Mouse (Mus musculus) gonadal fat pad, adult 2 months (tissue): ENCODE results near the gene Fgr. TPM values are rescaled to one million over a fixed set of nuclear protein-coding genes. Genes with fewer than 3 reads are reported as not detected.
"Not testable (repeated sequence)": the region's sequence is repeated elsewhere in the genome, so short reads cannot be mapped to it uniquely, and the experiment has no call there.

Experiments used
- DNase-seq: peaks from one replicate; pipeline ENCODE4 v3.0.0-alpha.2; 2012; ENCODE audit warnings: low read depth
- polyA plus RNA-seq: library from polyadenylated mRNA; depleted of rRNA; stranded (reverse); fragments of >200 nt; gene quantifications from 2 replicates; pipeline ENCODE4 v1.2.3, GENCODE M21; 2012; rRNA removed

Fgr gene
- 3.2 and 3.3 TPM in 2 replicates for polyA plus RNA-seq

- no peak for DNase-seq
Measured at GRCm38 (mm10) chr4:132973814-132974398, at the start of gene Fgr. Fgr (plus strand) TSS chr4:132974095.

- DNase-seq, result not testable (repeated sequence)
Measured at GRCm38 (mm10) chr4:132926520-132926919, 47.4 kb upstream of the Fgr start.

DNA sequence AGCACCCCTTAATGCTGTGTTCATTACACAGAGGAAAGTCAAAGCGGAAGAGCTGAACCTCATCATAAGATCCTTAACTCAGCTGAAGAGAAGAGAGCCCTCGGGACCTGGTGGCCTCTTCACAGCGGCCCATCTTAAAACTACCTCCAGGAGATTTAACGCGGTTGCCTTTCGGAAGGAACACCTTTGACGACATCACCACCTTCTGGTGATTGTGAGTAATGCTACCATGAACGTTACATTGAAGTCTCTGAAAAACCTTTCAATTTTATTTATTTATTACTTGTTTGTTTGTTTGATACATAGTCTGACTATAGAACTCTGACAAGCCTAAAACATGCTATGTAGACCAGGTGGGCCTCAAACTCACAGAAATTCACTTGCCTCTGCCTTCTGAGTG is 43.1 kb upstream of the Fgr start:
- DNase-seq, result no peak

DNA sequence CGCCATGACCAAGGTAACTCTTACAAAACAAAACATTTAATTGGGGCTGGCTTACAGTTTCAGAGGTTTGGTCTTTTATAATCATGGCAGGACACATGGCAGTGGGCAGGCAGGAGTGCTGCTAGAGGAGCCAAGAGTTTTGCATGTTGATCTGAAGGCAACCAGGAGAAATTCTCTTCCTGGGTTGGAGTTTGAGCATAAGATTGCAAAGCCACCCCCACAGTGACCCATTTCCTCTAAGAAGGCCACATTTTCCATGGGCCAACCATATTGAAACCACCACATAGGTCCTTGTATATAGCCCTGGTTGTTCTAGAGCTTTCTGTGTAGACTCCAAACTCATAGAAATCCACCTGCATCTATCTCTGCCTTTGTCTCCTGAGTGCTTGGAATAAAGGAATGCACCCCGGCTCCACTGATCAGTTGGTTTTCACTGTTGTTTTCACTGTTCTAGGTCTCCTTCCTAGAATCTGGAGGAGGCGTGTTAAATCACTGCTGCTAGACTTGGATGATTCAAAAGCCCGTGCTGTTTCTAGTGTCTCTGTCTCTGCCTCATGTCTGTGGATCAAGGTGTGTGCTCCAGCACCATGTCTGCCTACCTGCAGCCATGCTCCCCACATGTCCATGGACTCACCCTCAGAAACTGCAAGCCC is 41.0 kb upstream of the Fgr start:
- DNase-seq, result no peak

DNA sequence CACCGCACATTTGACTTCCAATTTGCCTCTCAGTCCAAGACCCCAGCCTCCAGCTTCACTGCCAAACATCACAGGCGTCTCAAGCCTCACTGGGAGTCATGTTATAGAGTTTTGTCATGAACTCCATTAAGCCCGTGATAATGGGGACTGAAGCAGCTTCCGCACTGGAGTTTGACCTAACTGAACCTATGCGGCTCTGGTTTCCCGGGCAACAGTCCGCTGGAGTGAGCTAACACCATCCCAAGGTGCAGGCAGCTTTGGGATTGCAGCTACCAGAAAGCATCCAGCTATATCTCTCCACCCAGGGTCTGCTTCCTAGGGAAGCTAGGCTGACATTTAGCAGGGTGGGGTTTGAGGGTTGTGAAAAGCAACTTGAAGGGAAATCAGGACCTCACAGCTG is 39.3 kb upstream of the Fgr start:
- DNase-seq, result no peak

- DNase-seq, result no peak
Measured at GRCm38 (mm10) chr4:132938181-132938941, 35.5 kb upstream of the Fgr start.

- no peak for DNase-seq
Measured at GRCm38 (mm10) chr4:132939421-132940127, 34.3 kb upstream of the Fgr start.

DNA sequence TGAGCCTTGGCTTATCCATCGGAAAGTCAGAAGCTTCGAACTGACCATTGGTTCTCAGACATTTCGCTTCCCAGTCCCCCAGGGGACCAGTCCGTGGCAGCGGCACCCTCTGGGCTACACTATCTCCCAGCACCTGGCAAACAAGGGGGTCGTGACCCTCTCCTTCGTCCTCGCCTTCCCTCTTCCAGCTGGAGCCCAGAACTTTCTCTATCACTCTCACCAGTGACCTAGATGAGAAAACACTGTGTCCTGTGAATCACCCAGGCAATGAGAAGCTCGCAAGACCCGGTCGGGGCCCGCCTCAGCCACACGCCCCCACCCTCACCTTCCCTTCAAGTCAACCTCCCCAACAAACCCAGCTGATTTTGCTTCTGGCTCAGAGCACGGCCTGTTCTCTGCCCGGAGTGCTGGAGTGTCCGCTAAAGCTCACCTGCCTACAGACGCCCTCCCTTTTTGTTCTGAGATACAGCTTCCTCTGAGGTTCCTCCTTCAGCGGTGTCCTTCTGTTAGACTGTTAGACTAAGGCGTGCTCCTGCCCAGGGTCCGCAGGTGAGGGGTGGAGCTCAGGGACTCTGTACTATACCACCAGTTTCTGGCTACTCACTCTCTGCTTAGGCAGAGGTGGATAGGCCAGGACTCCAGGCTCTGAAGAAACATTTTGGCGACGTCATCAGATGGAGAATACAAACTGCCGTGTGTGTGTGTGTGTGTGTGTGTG is 32.7 kb upstream of the Fgr start:
- DNase-seq, result no peak

GRCm38 (mm10) chr4:132943088-132943487 is 30.8 kb upstream of the Fgr start:
- no peak for DNase-seq

- no peak for DNase-seq
Measured at GRCm38 (mm10) chr4:132944106-132944505, 29.8 kb upstream of the Fgr start.

DNA sequence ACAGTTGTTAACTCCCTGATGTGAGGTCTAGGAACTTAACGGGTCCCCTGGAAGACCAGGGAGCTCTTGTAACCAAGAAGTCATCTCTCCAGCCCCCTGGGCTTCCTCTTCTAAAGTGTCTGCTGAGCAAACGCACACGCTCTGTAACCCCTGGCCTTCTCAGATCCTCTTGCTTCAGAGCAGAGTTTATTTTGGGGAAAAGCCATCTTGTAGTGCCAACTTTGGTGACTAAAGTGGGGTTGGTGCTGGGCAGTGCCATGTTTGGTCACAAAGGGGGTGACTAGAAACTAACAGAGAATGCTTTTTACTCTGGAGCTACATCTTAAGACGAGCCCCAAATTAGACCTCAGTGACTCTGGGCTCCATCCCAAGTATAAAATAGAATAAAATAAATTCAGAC is 29.1 kb upstream of the Fgr start:
- DNase-seq, result no peak

- DNase-seq, result no peak
Measured at GRCm38 (mm10) chr4:132945261-132946046, 28.4 kb upstream of the Fgr start.

GRCm38 (mm10) chr4:132946047-132947001 is 27.6 kb upstream of the Fgr start:
- DNase-seq, result no peak

GRCm38 (mm10) chr4:132949882-132950532 is 23.9 kb upstream of the Fgr start:
- DNase-seq, result no peak

- no peak for DNase-seq
Measured at GRCm38 (mm10) chr4:132950999-132951398, 22.9 kb upstream of the Fgr start.

DNA sequence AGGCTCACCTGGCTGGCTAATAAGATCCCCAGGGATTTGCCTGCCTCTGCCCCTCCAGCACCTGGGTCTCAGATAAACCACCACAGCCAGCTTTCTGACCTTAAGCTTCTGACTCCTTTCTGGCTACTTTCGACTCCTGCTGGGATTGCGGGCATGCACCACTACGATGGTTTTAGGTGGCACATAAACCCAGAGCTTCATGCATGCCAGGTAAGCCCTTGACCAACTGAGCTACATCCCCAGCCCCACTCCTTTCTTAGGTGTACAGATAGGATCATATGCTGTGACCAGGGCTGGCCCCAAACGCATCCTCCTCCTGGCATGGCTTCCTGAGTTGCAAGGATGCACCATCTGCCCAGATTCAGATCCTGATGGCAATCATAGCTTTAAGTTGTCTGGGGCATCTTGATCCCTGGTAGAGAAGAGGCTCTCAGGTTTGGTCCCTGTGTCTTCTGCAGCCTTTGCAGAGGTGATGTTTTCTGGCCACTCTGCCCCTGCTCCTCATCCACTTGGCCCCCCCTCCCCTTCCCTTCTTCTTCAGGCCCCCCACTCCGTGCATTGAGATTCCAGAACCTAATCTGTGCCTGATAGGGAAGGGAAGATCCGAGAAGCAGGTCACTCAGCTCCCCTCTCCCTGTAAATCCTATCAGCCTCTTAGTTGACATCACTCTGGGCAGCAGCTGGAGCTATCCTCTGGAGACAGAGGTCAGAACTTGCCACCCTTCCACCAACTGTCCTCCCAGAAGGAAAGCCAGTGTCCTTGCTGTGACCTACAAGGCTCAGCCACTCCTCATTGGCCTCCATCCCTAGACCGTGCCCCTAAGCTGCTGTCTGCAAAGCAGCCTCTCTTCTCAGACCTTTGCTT is 19.1 kb upstream of the Fgr start:
- no peak for DNase-seq

DNA sequence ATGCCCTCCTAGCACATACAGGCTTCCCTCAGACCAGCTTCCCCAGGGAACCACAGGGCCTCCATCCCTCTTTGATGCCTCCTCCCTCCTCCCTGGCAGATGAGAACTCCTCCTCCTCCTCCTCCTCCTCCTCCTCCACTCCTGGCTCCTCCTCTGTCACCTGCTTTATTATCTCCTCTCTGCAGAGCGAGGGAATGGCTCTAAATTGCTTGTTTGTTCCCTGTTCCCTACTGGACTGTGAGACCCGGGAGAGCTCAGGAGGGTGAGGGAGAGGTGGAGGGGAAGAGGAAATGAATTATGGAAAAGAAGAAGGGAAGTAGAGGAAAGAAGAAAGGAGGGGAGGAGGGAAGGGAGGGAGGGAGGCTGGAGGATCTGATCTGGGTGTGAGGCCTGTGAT is 18.5 kb upstream of the Fgr start:
- no peak for DNase-seq
